Mouse (Mus musculus): ENCODE measurements around the gene Lrrc75b. TPM values are rescaled to one million over a fixed set of nuclear protein-coding genes. Genes with fewer than 3 reads are reported as not detected.
A peak's percentile ranks its signal among the peaks of the same experiment; 100 is the strongest.
"Not testable (repeated sequence)": the region's sequence is repeated elsewhere in the genome, so short reads cannot be mapped to it uniquely, and the experiment has no call there.

Lrrc75b gene
- polyA plus RNA-seq, 1 experiment from 2014 or later, result 2.9 TPM

DNA sequence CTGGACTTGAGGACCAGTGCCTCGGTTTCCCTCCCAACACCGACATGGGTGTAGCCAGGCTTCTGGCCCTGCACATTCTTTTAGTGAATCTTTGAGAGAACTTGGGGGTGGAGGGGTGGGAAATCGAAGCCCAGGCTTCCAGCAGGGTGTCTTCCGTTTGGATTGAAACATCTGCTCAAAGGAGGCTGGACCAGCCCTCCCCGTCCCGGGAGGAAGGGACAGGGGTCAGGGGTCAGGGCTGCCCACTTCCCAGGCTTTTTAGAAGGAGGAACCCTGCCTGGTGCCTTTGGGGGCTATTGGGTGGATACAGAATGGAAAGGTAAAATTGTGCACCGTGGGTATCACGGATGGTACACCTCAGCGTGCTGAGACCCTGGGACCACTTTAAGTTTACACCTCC lies 11.8 kb upstream of the Lrrc75b start:
- H3K27ac ChIP-seq (ENCODE audit: low read depth, low read length), result no peak overlapping the region
- no peaks in the 10 kb centered on the region for H3K27me3 ChIP-seq (ENCODE audit: control insufficient read depth, insufficient read depth, low read length)
- no peak overlapping the region for H3K9ac ChIP-seq (ENCODE audit: low read depth, low read length)
- ATAC-seq (ENCODE audit: low FRiP score, low TSS enrichment), result no peak
- peaks cover 11% of the 10 kb centered on the region for H3K4me1 ChIP-seq (ENCODE audit: control insufficient read depth, insufficient read depth, low read length)
- no peaks in the 10 kb centered on the region for H3K36me3 ChIP-seq (ENCODE audit: control insufficient read depth, insufficient read depth, low read length)
- H3K4me3 ChIP-seq (ENCODE audit: low read length), result no peak overlapping the region
- H3K4me2 ChIP-seq (replicated peaks; ENCODE audit: low read depth, low read length), result no peak overlapping the region
- 46% methylated on average over 9 of the region's 9 CpGs for WGBS
- H3K9me3 ChIP-seq (ENCODE audit: control insufficient read depth, low read length), result no peaks in the 10 kb centered on the region

DNA sequence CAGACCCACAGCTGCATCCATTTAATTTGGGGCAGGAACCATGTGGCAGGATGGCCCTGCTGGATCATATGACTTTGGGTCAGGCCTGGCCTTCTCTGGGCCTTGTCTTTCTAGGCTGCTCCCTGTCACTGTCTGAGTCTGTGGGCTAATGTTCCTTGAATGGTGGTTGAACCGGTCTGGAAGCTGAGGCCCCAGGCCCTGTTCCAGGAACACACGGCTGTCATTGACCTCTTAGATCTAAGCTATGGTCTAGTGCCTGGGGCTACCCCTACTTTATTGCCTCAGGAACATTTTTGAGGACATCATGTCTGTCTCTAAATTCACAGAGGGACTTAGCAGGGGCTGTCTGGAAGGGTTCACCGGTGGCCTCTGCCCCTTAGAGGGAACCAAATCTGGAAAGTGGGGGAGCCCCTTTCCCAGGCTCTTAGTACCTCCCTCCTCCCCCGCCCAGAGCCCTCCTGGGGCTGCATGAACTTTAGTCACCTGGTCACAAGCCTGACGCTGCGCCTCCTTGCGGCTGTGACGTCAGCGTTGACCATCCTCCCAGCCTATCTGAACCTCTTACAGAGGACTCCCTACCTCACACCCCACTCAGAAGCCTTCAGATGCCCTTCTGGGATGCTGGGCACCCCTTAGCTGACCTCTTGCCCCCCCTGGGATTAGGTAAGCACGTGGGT lies 11.0 kb upstream of the Lrrc75b start:
- H3K27ac ChIP-seq (ENCODE audit: low read depth, low read length), result no peak overlapping the region
- no peak overlapping the region for H3K9ac ChIP-seq (ENCODE audit: low read depth, low read length)
- peak; percentile 9; the same call in 1 of the 2 replicates for ATAC-seq (ENCODE audit: low FRiP score, low TSS enrichment)
- H3K4me2 ChIP-seq (replicated peaks; ENCODE audit: low read depth, low read length), result no peak overlapping the region
- H3K36me3 ChIP-seq (ENCODE audit: control insufficient read depth, insufficient read depth, low read length), result no peaks in the 10 kb centered on the region
- 25% methylated on average over 10 of the region's 10 CpGs for WGBS
- H3K27me3 ChIP-seq (ENCODE audit: control insufficient read depth, insufficient read depth, low read length), result no peaks in the 10 kb centered on the region
- H3K4me3 ChIP-seq (ENCODE audit: low read length), result no peak overlapping the region
- H3K4me1 ChIP-seq (ENCODE audit: control insufficient read depth, insufficient read depth, low read length), result peaks cover 11% of the 10 kb centered on the region
- no peaks in the 10 kb centered on the region for H3K9me3 ChIP-seq (ENCODE audit: control insufficient read depth, low read length)

GRCm38 (mm10) chr10:75568851-75569250 lies 8.7 kb upstream of the Lrrc75b start:
- 0 out of 2 replicates have a peak overlapping the region, but pooled peaks have one; percentile 8 for H3K27ac ChIP-seq (ENCODE audit: low read depth, low read length)
- H3K4me1 ChIP-seq (ENCODE audit: control insufficient read depth, insufficient read depth, low read length), result peaks cover 16% of the 10 kb centered on the region
- ATAC-seq (ENCODE audit: low FRiP score, low TSS enrichment), result no peak

DNA sequence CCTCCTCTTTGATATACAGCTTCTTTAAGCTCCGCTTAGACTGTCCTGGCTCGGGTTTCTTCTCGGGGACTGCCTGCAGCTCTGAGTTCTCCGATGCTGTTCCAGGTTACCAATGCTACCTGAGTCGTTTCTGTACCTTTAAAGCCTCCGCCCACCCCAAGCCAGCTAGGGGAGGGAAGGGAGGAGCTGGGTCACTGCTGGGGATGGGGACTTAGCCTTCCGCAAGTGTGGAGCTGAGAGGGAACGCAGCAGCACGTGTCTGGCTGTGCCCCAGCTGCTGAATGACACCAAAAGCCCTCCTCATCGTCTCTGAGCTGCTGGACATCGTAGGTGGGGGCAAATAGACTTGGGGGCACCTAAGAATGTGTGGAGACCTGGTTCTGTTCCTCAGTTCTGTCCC lies 8.3 kb upstream of the Lrrc75b start:
- ATAC-seq (ENCODE audit: low FRiP score, low TSS enrichment), result no peak
- Histone ChIP-seq H3K4me2 (replicated peaks; ENCODE audit: low read depth, low read length) (peak overlapping the region; percentile 29), H3K36me3 (ENCODE audit: control insufficient read depth, insufficient read depth, low read length) (no peaks in the 10 kb centered on the region), H3K4me3 (ENCODE audit: low read length) (peak overlapping the region; percentile 26), H3K4me1 (ENCODE audit: control insufficient read depth, insufficient read depth, low read length) (peaks cover 14% of the 10 kb centered on the region), H3K27me3 (ENCODE audit: control insufficient read depth, insufficient read depth, low read length) (no peaks in the 10 kb centered on the region), H3K9ac (ENCODE audit: low read depth, low read length) (peak overlapping the region; percentile 35; the same call in 1 of the 2 replicates), H3K9me3 (ENCODE audit: control insufficient read depth, low read length) (no peaks in the 10 kb centered on the region), H3K27ac (ENCODE audit: low read depth, low read length) (peak overlapping the region; percentile 8; the same call in 1 of the 2 replicates)
- 3% methylated on average over 11 of the region's 11 CpGs for WGBS

More at GRCm38 (mm10) chr10:75568851-75569250, 8.7 kb upstream of the Lrrc75b start:
- 19% methylated on average over 4 of the region's 4 CpGs for WGBS
- Histone ChIP-seq H3K9me3 (ENCODE audit: control insufficient read depth, low read length) (no peaks in the 10 kb centered on the region), H3K27me3 (ENCODE audit: control insufficient read depth, insufficient read depth, low read length) (no peaks in the 10 kb centered on the region), H3K9ac (ENCODE audit: low read depth, low read length) (peak overlapping the region; percentile 35; the same call in 1 of the 2 replicates), H3K4me3 (ENCODE audit: low read length) (peak overlapping the region; percentile 26), H3K36me3 (ENCODE audit: control insufficient read depth, insufficient read depth, low read length) (no peaks in the 10 kb centered on the region), H3K4me2 (replicated peaks; ENCODE audit: low read depth, low read length) (peak overlapping the region; percentile 29)

GRCm38 (mm10) chr10:75568029-75568428 lies 7.9 kb upstream of the Lrrc75b start:
- H3K27me3 ChIP-seq (ENCODE audit: control insufficient read depth, insufficient read depth, low read length), result no peaks in the 10 kb centered on the region
- ATAC-seq (ENCODE audit: low FRiP score, low TSS enrichment), result no peak
- peak overlapping the region; percentile 8; the same call in 1 of the 2 replicates for H3K27ac ChIP-seq (ENCODE audit: low read depth, low read length)
- no peaks in the 10 kb centered on the region for H3K9me3 ChIP-seq (ENCODE audit: control insufficient read depth, low read length)
- H3K36me3 ChIP-seq (ENCODE audit: control insufficient read depth, insufficient read depth, low read length), result no peaks in the 10 kb centered on the region
- H3K4me2 ChIP-seq (replicated peaks; ENCODE audit: low read depth, low read length), result peak overlapping the region; percentile 29
- WGBS, result 26% methylated on average over 5 of the region's 5 CpGs
- H3K4me1 ChIP-seq (ENCODE audit: control insufficient read depth, insufficient read depth, low read length), result peaks cover 12% of the 10 kb centered on the region
- H3K9ac ChIP-seq (ENCODE audit: low read depth, low read length), result 0 out of 2 replicates have a peak overlapping the region, but pooled peaks have one; percentile 35
- H3K4me3 ChIP-seq (ENCODE audit: low read length), result no peak overlapping the region

GRCm38 (mm10) chr10:75566765-75567164 lies 6.6 kb upstream of the Lrrc75b start:
- H3K9me3 ChIP-seq (ENCODE audit: control insufficient read depth, low read length); H3K9ac ChIP-seq (ENCODE audit: low read depth, low read length); H3K27me3 ChIP-seq (ENCODE audit: control insufficient read depth, insufficient read depth, low read length); H3K4me3 ChIP-seq (ENCODE audit: low read length); H3K36me3 ChIP-seq (ENCODE audit: control insufficient read depth, insufficient read depth, low read length); H3K27ac ChIP-seq (ENCODE audit: low read depth, low read length); ATAC-seq (ENCODE audit: low FRiP score, low TSS enrichment); H3K4me2 ChIP-seq (replicated peaks; ENCODE audit: low read depth, low read length): not testable (repeated sequence)
- WGBS, result 90% methylated on average over 2 of the region's 2 CpGs
- peaks cover 12% of the 10 kb centered on the region for H3K4me1 ChIP-seq (ENCODE audit: control insufficient read depth, insufficient read depth, low read length)

GRCm38 (mm10) chr10:75566321-75566720 lies 6.2 kb upstream of the Lrrc75b start:
- no peak overlapping the region for H3K4me2 ChIP-seq (replicated peaks; ENCODE audit: low read depth, low read length)

GRCm38 (mm10) chr10:75565906-75566305 lies 5.8 kb upstream of the Lrrc75b start:
- WGBS, result 51% methylated on average over 7 of the region's 7 CpGs
- peaks cover 12% of the 10 kb centered on the region for H3K4me1 ChIP-seq (ENCODE audit: control insufficient read depth, insufficient read depth, low read length)
- no peak overlapping the region for H3K4me3 ChIP-seq (ENCODE audit: low read length)
- H3K27me3 ChIP-seq (ENCODE audit: control insufficient read depth, insufficient read depth, low read length), result peaks cover 6% of the 10 kb centered on the region; the same call in 1 of the 2 replicates
- ATAC-seq (ENCODE audit: low FRiP score, low TSS enrichment), result peak; percentile 64; the same call in 1 of the 2 replicates
- no peaks in the 10 kb centered on the region for H3K36me3 ChIP-seq (ENCODE audit: control insufficient read depth, insufficient read depth, low read length)
- H3K4me2 ChIP-seq (replicated peaks; ENCODE audit: low read depth, low read length), result no peak overlapping the region
- H3K27ac ChIP-seq (ENCODE audit: low read depth, low read length), result peak overlapping the region; percentile 59
- no peak overlapping the region for H3K9ac ChIP-seq (ENCODE audit: low read depth, low read length)
- H3K9me3 ChIP-seq (ENCODE audit: control insufficient read depth, low read length), result no peaks in the 10 kb centered on the region

More at GRCm38 (mm10) chr10:75566321-75566720, 6.2 kb upstream of the Lrrc75b start:
- no peaks in the 10 kb centered on the region for H3K9me3 ChIP-seq (ENCODE audit: control insufficient read depth, low read length)
- H3K4me3 ChIP-seq (ENCODE audit: low read length), result no peak overlapping the region
- WGBS, result 77% methylated on average over 5 of the region's 5 CpGs
- ATAC-seq (ENCODE audit: low FRiP score, low TSS enrichment), result no peak; the same call in 1 of the 2 replicates
- no peaks in the 10 kb centered on the region for H3K36me3 ChIP-seq (ENCODE audit: control insufficient read depth, insufficient read depth, low read length)
- H3K27me3 ChIP-seq (ENCODE audit: control insufficient read depth, insufficient read depth, low read length), result peaks cover 2% of the 10 kb centered on the region; the same call in 1 of the 2 replicates
- H3K9ac ChIP-seq (ENCODE audit: low read depth, low read length), result no peak overlapping the region
- peaks cover 12% of the 10 kb centered on the region for H3K4me1 ChIP-seq (ENCODE audit: control insufficient read depth, insufficient read depth, low read length)
- peak overlapping the region; percentile 59; the same call in 1 of the 2 replicates for H3K27ac ChIP-seq (ENCODE audit: low read depth, low read length)

DNA sequence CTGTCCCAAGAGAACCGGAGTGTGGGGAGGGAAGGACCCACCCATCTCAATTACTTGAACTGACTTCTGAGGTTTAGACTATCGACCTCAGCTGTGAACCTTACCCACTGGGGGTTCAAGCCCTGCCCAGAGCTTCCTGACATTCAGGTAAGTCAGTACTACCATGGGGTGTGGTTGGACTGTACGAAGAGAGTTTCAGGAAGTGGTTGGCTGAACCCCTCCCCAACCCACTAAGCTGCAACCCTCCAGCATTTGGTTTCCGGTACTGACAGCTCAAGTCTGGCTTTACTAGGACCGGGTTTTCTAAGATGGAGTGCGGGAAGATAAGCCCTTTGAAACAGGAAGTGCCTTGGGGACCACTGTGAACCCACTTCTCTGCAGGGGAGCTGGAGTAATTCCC lies 5.3 kb upstream of the Lrrc75b start:
- no peak overlapping the region for H3K4me3 ChIP-seq (ENCODE audit: low read length)
- H3K27me3 ChIP-seq (ENCODE audit: control insufficient read depth, insufficient read depth, low read length), result peaks cover 10% of the 10 kb centered on the region
- H3K4me1 ChIP-seq (ENCODE audit: control insufficient read depth, insufficient read depth, low read length), result peaks cover 13% of the 10 kb centered on the region
- H3K36me3 ChIP-seq (ENCODE audit: control insufficient read depth, insufficient read depth, low read length), result no peaks in the 10 kb centered on the region
- no peak overlapping the region for H3K9ac ChIP-seq (ENCODE audit: low read depth, low read length)
- peak overlapping the region; percentile 42 for H3K27ac ChIP-seq (ENCODE audit: low read depth, low read length)
- no peak overlapping the region for H3K4me2 ChIP-seq (replicated peaks; ENCODE audit: low read depth, low read length)
- no peaks in the 10 kb centered on the region for H3K9me3 ChIP-seq (ENCODE audit: control insufficient read depth, low read length)
- ATAC-seq (ENCODE audit: low FRiP score, low TSS enrichment), result no peak
- 57% methylated on average over 6 of the region's 6 CpGs for WGBS
